Mouse (Mus musculus): ENCODE measurements at regions not wholly inside any gene's neighbourhood (a gene's known extent, or its start where the extent isn't known, plus 50 kb on each side); places are given as distances from the start of the nearest gene placed in this dataset.
"Not testable (repeated sequence)": the region's sequence is repeated elsewhere in the genome, so short reads cannot be mapped to it uniquely, and the experiment has no call there.

DNA sequence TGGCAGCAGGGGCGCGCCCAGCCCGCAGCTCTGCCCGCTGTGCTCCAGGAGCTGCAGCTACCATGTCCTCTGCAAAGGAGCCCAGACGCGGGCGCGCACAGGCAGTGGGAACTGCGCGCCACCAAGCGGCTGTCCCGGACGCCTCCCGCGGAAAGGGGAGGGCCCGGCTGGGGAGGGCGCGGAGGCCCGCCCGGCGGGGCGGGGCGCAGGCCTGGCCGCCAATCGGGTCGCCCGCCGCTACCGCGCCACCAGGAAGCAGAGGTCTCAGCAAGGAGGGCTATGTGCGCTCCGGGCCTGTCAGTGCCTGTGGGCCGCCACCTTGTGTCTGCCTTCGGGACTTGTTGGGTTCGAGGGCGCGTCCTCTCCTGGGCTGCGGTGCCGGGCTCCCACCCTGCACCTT, 367.0 kb upstream of the Ywhaq start:
- peak; percentile 30 to 67 for DNase-seq

GRCm38 (mm10) chr12:21778717-21779116, 361.3 kb upstream of the Ywhaq start:
- not testable (repeated sequence) for DNase-seq

DNA sequence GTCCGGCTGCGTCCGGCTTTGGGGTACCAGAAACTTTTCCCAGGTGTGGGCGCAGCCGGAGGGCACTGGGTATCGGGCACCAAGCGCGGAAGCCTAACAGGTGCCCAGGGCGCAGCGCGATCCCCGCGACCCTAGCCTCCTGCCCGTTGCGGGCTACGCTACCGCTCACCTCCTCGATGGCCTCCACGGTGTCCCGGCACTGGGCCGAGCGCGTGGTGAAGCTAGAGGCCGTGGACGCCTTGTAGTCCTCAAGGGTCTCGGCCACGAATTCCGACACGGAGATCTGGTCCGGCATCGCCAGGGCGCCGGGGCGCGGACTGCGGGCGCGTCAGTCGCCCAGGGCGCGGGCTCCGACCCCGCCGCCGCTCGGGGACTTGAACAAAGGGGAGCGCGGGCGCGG, 360.9 kb upstream of the Ywhaq start:
- not testable (repeated sequence) for DNase-seq

DNA sequence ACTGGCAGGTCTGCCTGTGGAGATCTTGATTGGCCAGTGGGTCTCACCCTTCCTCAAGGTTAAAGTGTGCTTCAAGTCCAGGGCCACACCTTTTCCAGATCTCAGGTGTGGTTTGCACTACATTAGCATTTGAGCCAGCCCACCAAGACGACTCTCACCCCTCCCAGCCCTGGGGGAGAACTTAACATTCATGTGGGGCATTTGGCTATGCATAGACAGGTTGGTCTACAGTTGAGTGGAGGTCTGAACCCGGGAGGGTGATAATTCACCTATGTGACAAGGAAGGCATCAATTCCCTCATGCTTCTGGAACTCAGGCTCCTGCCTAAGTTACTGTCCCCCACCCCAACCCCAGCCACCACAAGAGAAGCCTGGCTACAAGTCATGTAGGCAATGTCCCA, 350.3 kb upstream of the Ywhaq start:
- DNase-seq: not testable (repeated sequence)
